Mouse (Mus musculus) erythroblast, embryonic 14.5 days (primary cell): ENCODE measurements at regions not wholly inside any gene's neighbourhood (a gene's known extent, or its start where the extent isn't known, plus 50 kb on each side); places are given as distances from the start of the nearest gene placed in this dataset.

Source experiments
- GATA1 ChIP-seq: IDR thresholded peaks from 2 replicates; pipeline ENCODE4 v1.6.1; 2012; ENCODE audit warnings: low read length, inconsistent platforms, mixed read lengths
- TAL1 ChIP-seq: IDR thresholded peaks from 3 replicates; pipeline ENCODE4 v1.6.1; 2012; ENCODE audit warnings: low read length, inconsistent platforms, mixed read lengths

DNA sequence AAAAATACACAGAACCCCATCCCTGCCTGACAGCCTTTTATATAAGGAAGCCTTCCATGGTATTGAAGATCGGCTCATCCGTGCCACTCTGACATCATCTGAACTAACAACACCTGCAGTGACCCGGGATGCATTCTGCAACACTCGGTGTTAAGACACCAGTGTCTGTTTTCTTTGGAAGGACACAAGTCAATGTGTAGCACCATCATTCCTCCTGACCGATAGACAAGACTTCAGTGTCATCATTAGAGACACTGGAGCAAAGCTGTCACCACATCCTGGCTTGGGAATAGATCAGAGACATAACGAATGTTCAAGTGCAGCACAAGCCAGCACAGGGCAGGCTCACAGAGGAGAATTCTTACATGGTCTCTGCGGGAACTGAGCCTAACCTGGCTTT is 77.5 kb upstream of the Runx1 start:
- no peak for TF ChIP-seq TAL1
- no peak for TF ChIP-seq GATA1
